Mouse (Mus musculus): ENCODE measurements around the gene Itgb4. TPM values are rescaled to one million over a fixed set of nuclear protein-coding genes. Genes with fewer than 3 reads are reported as not detected.

Itgb4 gene
- total and polyA plus RNA-seq, 3 experiments, result 0.69 to 0.85 TPM; not detected in 1

DNA sequence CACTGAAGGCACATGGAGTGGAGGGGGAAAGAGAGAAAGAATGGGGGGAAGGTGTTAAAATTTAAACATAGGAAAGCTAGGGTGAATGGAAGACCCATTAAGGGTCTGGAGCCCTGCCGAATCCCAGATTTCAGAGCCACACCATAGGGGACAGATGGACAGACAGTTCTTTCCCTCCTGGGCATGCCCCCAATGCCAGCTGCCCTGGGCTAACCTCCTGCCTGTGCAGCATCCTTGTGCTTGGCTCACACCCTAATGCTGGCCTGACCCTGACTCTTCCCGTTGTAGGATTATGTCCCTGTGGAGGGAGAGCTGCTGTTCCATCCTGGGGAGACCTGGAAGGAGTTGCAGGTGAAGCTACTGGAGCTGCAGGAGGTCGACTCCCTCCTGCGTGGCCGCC lies 23.2 kb downstream of the Itgb4 start:
- DNase-seq (ENCODE audit: low read depth, low spot score), result no peak
- TF ChIP-seq RCOR1 (IDR thresholded peaks at IDR 0.05; ENCODE audit: low read depth, low read length) (no peak), ZMIZ1 (IDR thresholded peaks at IDR 0.05; ENCODE audit: low read depth, low read length) (no peak), MYC (IDR thresholded peaks at IDR 0.05; ENCODE audit: low read depth, low read length) (no peak), MXI1 (IDR thresholded peaks at IDR 0.05; ENCODE audit: low read depth, low read length) (no peak), POLR2A (IDR thresholded peaks at IDR 0.05; ENCODE audit: control insufficient read depth in 1 of 2, insufficient read depth in 1 of 2, low read depth in 1 of 2, low read length in 2 of 2, poor library complexity in 1 of 2) (no peak), TCF12 (IDR thresholded peaks at IDR 0.05; ENCODE audit: low read depth, low read length) (no peak), USF1 (IDR thresholded peaks at IDR 0.05; ENCODE audit: low read depth, low read length) (no peak), GABPA (IDR thresholded peaks at IDR 0.05; ENCODE audit: low read depth, low read length) (no peak), RAD21 (IDR thresholded peaks at IDR 0.05; ENCODE audit: low read depth, low read length) (no peak), NRF1 (IDR thresholded peaks at IDR 0.05; ENCODE audit: insufficient read depth, low read depth, low read length, poor library complexity, severe bottlenecking) (no peak), ETS1 (IDR thresholded peaks at IDR 0.05; ENCODE audit: low read depth, low read length) (no peak), KAT2A (conservative IDR thresholded peaks at IDR 0.05; ENCODE audit: low read depth, low read length) (no peak), MAX (IDR thresholded peaks at IDR 0.05; ENCODE audit: low read length) (no peak), BHLHE40 (IDR thresholded peaks at IDR 0.05; ENCODE audit: borderline replicate concordance, low read depth, low read length) (no peak), POLR2AphosphoS5 (IDR thresholded peaks at IDR 0.05; ENCODE audit: borderline replicate concordance, low read depth, low read length) (no peak), ZNF384 (IDR thresholded peaks at IDR 0.05; ENCODE audit: low read depth, low read length) (no peak), UBTF (IDR thresholded peaks at IDR 0.05; ENCODE audit: borderline replicate concordance, insufficient read depth, low read depth, low read length) (no peak)
- H3K36me3 ChIP-seq (ENCODE audit: control insufficient read depth in 1 of 2, insufficient read depth in 2 of 2, low read length in 2 of 2), result peaks cover 0 to 3% of the 10 kb centered on the region in 2 experiments; a peak in 2 of 4 replicates
- peaks cover 2 to 7% of the 10 kb centered on the region in 2 experiments; a peak in 2 of 4 replicates for H3K4me1 ChIP-seq (ENCODE audit: control insufficient read depth in 1 of 2, insufficient read depth in 2 of 2, low read length in 2 of 2)
- no peak overlapping the region for H3K4me3 ChIP-seq (ENCODE audit: control insufficient read depth in 1 of 2, insufficient read depth in 1 of 2, low read depth in 2 of 2, low read length in 2 of 2)
- H3K9me3 ChIP-seq (replicated peaks; ENCODE audit: insufficient read depth, low read length), result no peaks in the 10 kb centered on the region
- no peaks in the 10 kb centered on the region for H3K27me3 ChIP-seq (ENCODE audit: control insufficient read depth in 1 of 2, insufficient read depth in 2 of 2, low read length in 2 of 2)
- H3K27ac ChIP-seq (ENCODE audit: control insufficient read depth, low read depth, low read length), result no peak overlapping the region
- H3K79me2 ChIP-seq (ENCODE audit: control insufficient read depth, insufficient read depth, low read length, poor library complexity), result no peaks in the 10 kb centered on the region
- H3K9ac ChIP-seq (ENCODE audit: control insufficient read depth, low read depth, low read length, poor library complexity, severe bottlenecking), result no peak overlapping the region

DNA sequence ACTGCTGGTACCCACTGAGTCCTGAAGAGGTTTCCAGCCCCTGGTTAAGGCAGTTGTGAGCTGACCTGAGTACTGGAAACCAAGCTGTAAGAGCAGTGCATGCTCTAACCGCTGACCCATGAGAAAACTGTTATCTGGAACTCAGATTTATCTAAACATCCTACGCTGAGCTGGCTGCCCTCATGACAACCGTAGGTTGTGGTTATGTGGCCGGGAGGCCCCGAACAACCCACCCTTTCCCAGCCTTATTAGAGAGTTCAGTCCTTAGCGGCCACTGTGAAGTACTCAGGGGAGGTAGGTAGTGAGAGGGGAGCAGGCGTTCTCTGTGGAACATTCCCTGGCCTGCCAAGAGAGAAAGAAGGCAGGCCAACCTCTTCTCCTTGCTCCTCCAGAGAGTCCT lies 24.5 kb downstream of the Itgb4 start:
- Histone ChIP-seq H3K36me3 (ENCODE audit: control insufficient read depth in 1 of 2, insufficient read depth in 2 of 2, low read length in 2 of 2) (peaks cover 0 to 5% of the 10 kb centered on the region in 2 experiments; a peak in 2 of 4 replicates), H3K27ac (ENCODE audit: control insufficient read depth, low read depth, low read length) (peak overlapping the region; percentile 30; the same call in 1 of the 2 replicates), H3K4me1 (ENCODE audit: control insufficient read depth in 1 of 2, insufficient read depth in 2 of 2, low read length in 2 of 2) (peaks cover 4 to 11% of the 10 kb centered on the region in 2 experiments), H3K9ac (ENCODE audit: control insufficient read depth, low read depth, low read length, poor library complexity, severe bottlenecking) (peak overlapping the region; percentile 48), H3K4me3 (ENCODE audit: control insufficient read depth in 1 of 2, insufficient read depth in 1 of 2, low read depth in 2 of 2, low read length in 2 of 2) (peak overlapping the region; percentile 5 to 33; a peak in 3 of 4 replicates), H3K79me2 (ENCODE audit: control insufficient read depth, insufficient read depth, low read length, poor library complexity) (no peaks in the 10 kb centered on the region), H3K27me3 (ENCODE audit: control insufficient read depth in 1 of 2, insufficient read depth in 2 of 2, low read length in 2 of 2) (no peaks in the 10 kb centered on the region), H3K9me3 (replicated peaks; ENCODE audit: insufficient read depth, low read length) (no peaks in the 10 kb centered on the region)
- peak; percentile 63 for DNase-seq (ENCODE audit: low read depth, low spot score)
- TF ChIP-seq GATA1 (IDR thresholded peaks at IDR 0.05; ENCODE audit: low read depth, low read length), result peak; percentile 53
- TF ChIP-seq POLR2AphosphoS5 (IDR thresholded peaks at IDR 0.05; ENCODE audit: borderline replicate concordance, low read depth, low read length), result no peak
- TF ChIP-seq SIN3A (IDR thresholded peaks at IDR 0.05; ENCODE audit: low read length), result peak; percentile 3; the same call in 1 of the 2 replicates
- no peak for TF ChIP-seq SMC3 (IDR thresholded peaks at IDR 0.05; ENCODE audit: low read depth, low read length)
- peak; percentile 73 for TF ChIP-seq RCOR1 (IDR thresholded peaks at IDR 0.05; ENCODE audit: low read depth, low read length)
- TF ChIP-seq ETS1 (IDR thresholded peaks at IDR 0.05; ENCODE audit: low read depth, low read length), result no peak; the same call in 1 of the 2 replicates
- peak; percentile 40; the same call in 1 of the 2 replicates for TF ChIP-seq MAFK (IDR thresholded peaks at IDR 0.05; ENCODE audit: borderline replicate concordance, low read depth, low read length)
- 0 out of 2 replicates have a peak, but pooled peaks have one; percentile 22 for TF ChIP-seq MXI1 (IDR thresholded peaks at IDR 0.05; ENCODE audit: low read depth, low read length)
- no peak for TF ChIP-seq CHD2 (IDR thresholded peaks at IDR 0.05; ENCODE audit: low read length)
- no peak for TF ChIP-seq USF1 (IDR thresholded peaks at IDR 0.05; ENCODE audit: low read depth, low read length)
- TF ChIP-seq BHLHE40 (IDR thresholded peaks at IDR 0.05; ENCODE audit: borderline replicate concordance, low read depth, low read length), result no peak
- TF ChIP-seq GABPA (IDR thresholded peaks at IDR 0.05; ENCODE audit: low read depth, low read length), result no peak
- no peak for TF ChIP-seq E2F4 (IDR thresholded peaks at IDR 0.05; ENCODE audit: borderline replicate concordance, low read depth, low read length)
- no peak for TF ChIP-seq POLR2AphosphoS2 (IDR thresholded peaks at IDR 0.05; ENCODE audit: low read length)
- no peak for TF ChIP-seq MAZ (IDR thresholded peaks at IDR 0.05; ENCODE audit: low read depth, low read length)
- peak; percentile 31 to 71; a peak in 2 of 4 replicates for TF ChIP-seq EP300 (IDR thresholded peaks at IDR 0.05; ENCODE audit: low read depth in 1 of 2, low read length in 2 of 2)
- TF ChIP-seq TCF12 (IDR thresholded peaks at IDR 0.05; ENCODE audit: low read depth, low read length), result 0 out of 2 replicates have a peak, but pooled peaks have one; percentile 44

Data from MEL (cell line).